Mouse (Mus musculus): ENCODE measurements around the gene Socs1. TPM values are rescaled to one million over a fixed set of nuclear protein-coding genes. Genes with fewer than 3 reads are reported as not detected.

Socs1 gene
- polyA plus RNA-seq (2015; fragmentation: Nextera tagmentation; extraction: Ambion mirVana) = 5.7 and 11.9 TPM in 2 replicates

- Histone ChIP-seq H3K9me3 (replicated peaks) (no peaks in the 10 kb centered on the region), H3K27ac (replicated peaks) (peak within 1 kb of the TSS; percentile 94), H3K9ac (replicated peaks) (peak within 1 kb of the TSS; percentile 79), H3K4me1 (peaks cover 40% of the 10 kb centered on the region), H3K4me3 (replicated peaks) (peak within 1 kb of the TSS; percentile 72), H3K4me2 (peak within 1 kb of the TSS; percentile 90), H3K27me3 (replicated peaks) (peaks cover 8% of the 10 kb centered on the region; the same call in 1 of the 2 replicates), H3K36me3 (no peaks in the 10 kb centered on the region)
- under 1% methylated on average over 58 of the region's 59 CpGs for WGBS
- ATAC-seq (ENCODE audit: low FRiP score) = peak; percentile 90
Observed at GRCm38 (mm10) chr16:10785371-10786231, at the start of gene Socs1. Gene Socs1 (minus strand): TSS chr16:10785536.

- Histone ChIP-seq H3K36me3 (no peaks in the 10 kb centered on the region), H3K4me2 (peak overlapping the region; percentile 97), H3K9me3 (replicated peaks) (no peaks in the 10 kb centered on the region), H3K27me3 (replicated peaks) (no peaks in the 10 kb centered on the region), H3K4me3 (replicated peaks) (peak overlapping the region; percentile 77), H3K27ac (replicated peaks) (no peak overlapping the region), H3K4me1 (peaks cover 17% of the 10 kb centered on the region), H3K9ac (replicated peaks) (no peak overlapping the region)
- ATAC-seq (ENCODE audit: low FRiP score) = no peak
- WGBS = 8% methylated on average over 12 of the region's 12 CpGs
Observed at GRCm38 (mm10) chr16:10834542-10834910, 49.2 kb upstream of the Socs1 start.

- no peak for ATAC-seq (ENCODE audit: low FRiP score)
Observed at GRCm38 (mm10) chr16:10828461-10828805, 43.1 kb upstream of the Socs1 start.

GRCm38 (mm10) chr16:10827766-10828460, 42.6 kb upstream of the Socs1 start:
- 81% methylated on average over 7 of the region's 7 CpGs for WGBS

More at GRCm38 (mm10) chr16:10828461-10828805, 43.1 kb upstream of the Socs1 start:
- no peaks in the 10 kb centered on the region for H3K36me3 ChIP-seq
- 70% methylated on average over 4 of the region's 4 CpGs for WGBS
- H3K4me2 ChIP-seq = no peak overlapping the region
- H3K4me3 ChIP-seq (replicated peaks) = no peak overlapping the region
- no peaks in the 10 kb centered on the region for H3K27me3 ChIP-seq (replicated peaks)
- H3K9me3 ChIP-seq (replicated peaks) = no peaks in the 10 kb centered on the region
- H3K4me1 ChIP-seq = no peaks in the 10 kb centered on the region
- no peak overlapping the region for H3K27ac ChIP-seq (replicated peaks)
- no peak overlapping the region for H3K9ac ChIP-seq (replicated peaks)

GRCm38 (mm10) chr16:10827269-10827668, 41.9 kb upstream of the Socs1 start:
- no peak overlapping the region for H3K9ac ChIP-seq (replicated peaks)
- H3K36me3 ChIP-seq = no peaks in the 10 kb centered on the region
- no peak overlapping the region for H3K4me2 ChIP-seq
- H3K4me3 ChIP-seq (replicated peaks) = no peak overlapping the region
- no peak overlapping the region for H3K27ac ChIP-seq (replicated peaks)
- no peaks in the 10 kb centered on the region for H3K4me1 ChIP-seq
- ATAC-seq (ENCODE audit: low FRiP score) = no peak
- 93% methylated on average over 9 of the region's 9 CpGs for whole genome bisulfite sequencing
- no peaks in the 10 kb centered on the region for H3K27me3 ChIP-seq (replicated peaks)
- H3K9me3 ChIP-seq (replicated peaks) = no peaks in the 10 kb centered on the region

More at GRCm38 (mm10) chr16:10827766-10828460, 42.6 kb upstream of the Socs1 start:
- no peak overlapping the region for H3K9ac ChIP-seq (replicated peaks)
- no peaks in the 10 kb centered on the region for H3K36me3 ChIP-seq
- no peak overlapping the region for H3K4me3 ChIP-seq (replicated peaks)
- no peak for ATAC-seq (ENCODE audit: low FRiP score)
- H3K4me1 ChIP-seq = no peaks in the 10 kb centered on the region
- no peaks in the 10 kb centered on the region for H3K27me3 ChIP-seq (replicated peaks)
- no peak overlapping the region for H3K27ac ChIP-seq (replicated peaks)
- no peaks in the 10 kb centered on the region for H3K9me3 ChIP-seq (replicated peaks)
- H3K4me2 ChIP-seq = no peak overlapping the region

- no peak for ATAC-seq (ENCODE audit: low FRiP score)
- H3K4me2 ChIP-seq = no peak overlapping the region
- no peaks in the 10 kb centered on the region for H3K4me1 ChIP-seq
- H3K36me3 ChIP-seq = no peaks in the 10 kb centered on the region
- H3K9me3 ChIP-seq (replicated peaks) = no peaks in the 10 kb centered on the region
- H3K4me3 ChIP-seq (replicated peaks) = no peak overlapping the region
- H3K27ac ChIP-seq (replicated peaks) = no peak overlapping the region
- WGBS = 92% methylated on average over 4 of the region's 4 CpGs
- no peaks in the 10 kb centered on the region for H3K27me3 ChIP-seq (replicated peaks)
- no peak overlapping the region for H3K9ac ChIP-seq (replicated peaks)
Observed at GRCm38 (mm10) chr16:10825840-10826239, 40.5 kb upstream of the Socs1 start.

GRCm38 (mm10) chr16:10824536-10824935, 39.2 kb upstream of the Socs1 start:
- Histone ChIP-seq H3K4me3 (replicated peaks) (no peak overlapping the region), H3K27me3 (replicated peaks) (no peaks in the 10 kb centered on the region), H3K9me3 (replicated peaks) (no peaks in the 10 kb centered on the region), H3K4me1 (no peaks in the 10 kb centered on the region), H3K36me3 (no peaks in the 10 kb centered on the region), H3K4me2 (no peak overlapping the region), H3K27ac (replicated peaks) (no peak overlapping the region), H3K9ac (replicated peaks) (no peak overlapping the region)
- ATAC-seq (ENCODE audit: low FRiP score) = no peak
- WGBS = 80% methylated on average over 1 of the region's 1 CpGs

GRCm38 (mm10) chr16:10821387-10821786, 36.1 kb upstream of the Socs1 start:
- Histone ChIP-seq H3K9me3 (replicated peaks) (no peaks in the 10 kb centered on the region), H3K4me1 (no peaks in the 10 kb centered on the region), H3K27me3 (replicated peaks) (no peaks in the 10 kb centered on the region), H3K4me3 (replicated peaks) (no peak overlapping the region), H3K27ac (replicated peaks) (no peak overlapping the region), H3K4me2 (no peak overlapping the region), H3K36me3 (no peaks in the 10 kb centered on the region), H3K9ac (replicated peaks) (no peak overlapping the region)
- ATAC-seq (ENCODE audit: low FRiP score) = no peak
- 69% methylated on average over 4 of the region's 4 CpGs for WGBS

- Histone ChIP-seq H3K27ac (replicated peaks) (no peak overlapping the region), H3K4me2 (no peak overlapping the region), H3K4me1 (no peaks in the 10 kb centered on the region), H3K9me3 (replicated peaks) (no peaks in the 10 kb centered on the region), H3K36me3 (no peaks in the 10 kb centered on the region), H3K4me3 (replicated peaks) (no peak overlapping the region), H3K27me3 (replicated peaks) (no peaks in the 10 kb centered on the region), H3K9ac (replicated peaks) (no peak overlapping the region)
- ATAC-seq (ENCODE audit: low FRiP score) = no peak
- WGBS = 73% methylated on average over 3 of the region's 3 CpGs
Observed at GRCm38 (mm10) chr16:10819966-10820365, 34.6 kb upstream of the Socs1 start.

- Histone ChIP-seq H3K36me3 (no peaks in the 10 kb centered on the region), H3K27ac (replicated peaks) (no peak overlapping the region), H3K4me1 (no peaks in the 10 kb centered on the region), H3K9me3 (replicated peaks) (no peaks in the 10 kb centered on the region), H3K4me2 (no peak overlapping the region), H3K27me3 (replicated peaks) (no peaks in the 10 kb centered on the region), H3K4me3 (replicated peaks) (no peak overlapping the region), H3K9ac (replicated peaks) (no peak overlapping the region)
- ATAC-seq (ENCODE audit: low FRiP score) = no peak
- 82% methylated on average over 4 of the region's 4 CpGs for WGBS
Observed at GRCm38 (mm10) chr16:10818579-10819135, 33.3 kb upstream of the Socs1 start.

GRCm38 (mm10) chr16:10814864-10815263, 29.5 kb upstream of the Socs1 start:
- H3K9ac ChIP-seq (replicated peaks) = no peak overlapping the region
- no peaks in the 10 kb centered on the region for H3K9me3 ChIP-seq (replicated peaks)
- H3K27me3 ChIP-seq (replicated peaks) = no peaks in the 10 kb centered on the region
- H3K4me1 ChIP-seq = no peaks in the 10 kb centered on the region
- no peak overlapping the region for H3K4me3 ChIP-seq (replicated peaks)
- no peaks in the 10 kb centered on the region for H3K36me3 ChIP-seq
- no peak overlapping the region for H3K4me2 ChIP-seq
- WGBS = 94% methylated on average over 4 of the region's 4 CpGs
- ATAC-seq (ENCODE audit: low FRiP score) = no peak
- H3K27ac ChIP-seq (replicated peaks) = no peak overlapping the region

- Histone ChIP-seq H3K27me3 (replicated peaks) (no peaks in the 10 kb centered on the region), H3K9ac (replicated peaks) (no peak overlapping the region), H3K4me1 (no peaks in the 10 kb centered on the region), H3K27ac (replicated peaks) (no peak overlapping the region), H3K9me3 (replicated peaks) (no peaks in the 10 kb centered on the region), H3K36me3 (no peaks in the 10 kb centered on the region), H3K4me3 (replicated peaks) (no peak overlapping the region), H3K4me2 (no peak overlapping the region)
- WGBS = 80% methylated on average over 4 of the region's 4 CpGs
- no peak for ATAC-seq (ENCODE audit: low FRiP score)
Observed at GRCm38 (mm10) chr16:10813726-10814125, 28.4 kb upstream of the Socs1 start.
